Mouse (Mus musculus) intestine, postnatal 0 days (tissue): ENCODE data around the gene Usp46. TPM values are rescaled to one million over a fixed set of nuclear protein-coding genes. Genes with fewer than 3 reads are reported as not detected.

Source experiments
- ATAC-seq: fragments of 200-750 bp; cut with Nextera tagmentation; 2 replicates; pipeline ENCODE4 v1.8.0; 2017; ENCODE audit warnings: mild to moderate bottlenecking, moderate TSS enrichment, moderate library complexity
- H3K27ac ChIP-seq: fragments of 300-500 bp; sonication (generic); 2 replicates; pipeline ENCODE4 v1.5.1; 2014; ENCODE audit warnings: mild to moderate bottlenecking, low read depth, low read length, moderate library complexity
- H3K27me3 ChIP-seq: fragments of 300-500 bp; sonication (generic); replicated peaks from 2 replicates; pipeline ENCODE4 v1.6.1; 2014; ENCODE audit warnings: low read length, mixed read lengths; ENCODE audit not compliant: control insufficient read depth, insufficient read depth
- H3K36me3 ChIP-seq: fragments of 300-500 bp; sonication (generic); 2 replicates; pipeline ENCODE4 v1.6.1; 2014; ENCODE audit warnings: mild to moderate bottlenecking, moderate library complexity; ENCODE audit not compliant: control insufficient read depth, insufficient read depth
- H3K4me1 ChIP-seq: fragments of 300-500 bp; sonication (generic); replicated peaks from 2 replicates; pipeline ENCODE4 v1.6.1; 2014; ENCODE audit warnings: antibody characterized with exemption, low read length, mixed read lengths; ENCODE audit not compliant: control insufficient read depth, insufficient read depth
- H3K4me2 ChIP-seq: fragments of 300-500 bp; sonication (generic); replicated peaks from 2 replicates; pipeline ENCODE4 v1.6.1; 2014; ENCODE audit warnings: low read depth, mild to moderate bottlenecking, moderate library complexity
- H3K4me3 ChIP-seq: fragments of 300-500 bp; sonication (generic); 2 replicates; pipeline ENCODE4 v1.5.1; 2014; ENCODE audit warnings: low read depth, low read length
- H3K9ac ChIP-seq: fragments of 300-500 bp; sonication (generic); 2 replicates; pipeline ENCODE4 v1.6.1; 2014; ENCODE audit warnings: mild to moderate bottlenecking, low read depth, low read length
- H3K9me3 ChIP-seq: fragments of 300-500 bp; sonication (generic); 2 replicates; pipeline ENCODE4 v1.6.1; 2016; ENCODE audit warnings: mixed run types; ENCODE audit not compliant: control insufficient read depth
- CTCF ChIP-seq: sonication (generic); IDR thresholded peaks from 2 replicates; pipeline ENCODE4 v1.5.1; 2016; ENCODE audit warnings: low read depth, mild to moderate bottlenecking, control low read depth, antibody characterized with exemption, moderate library complexity
- WGBS: fragments of 180-500 bp; shearing (Covaris S2); extraction: QIAGEN DNeasy Blood & Tissue Kit; methylation state at CpG from one replicate; pipeline ENCODE4 v1.1.7; 2014; 5-methylcytosine and 5-hydroxymethylcytosine counted together
- polyA plus RNA-seq: library from polyadenylated mRNA; unstranded; fragments of >200 nt; fragmentation: Nextera tagmentation; extraction: Ambion mirVana; gene quantifications from 2 replicates; pipeline ENCODE4 v1.2.1, GENCODE M21; 2015

Gene Usp46
- polyA plus RNA-seq, 1 experiment from 2014 or later = 6.3 TPM

DNA sequence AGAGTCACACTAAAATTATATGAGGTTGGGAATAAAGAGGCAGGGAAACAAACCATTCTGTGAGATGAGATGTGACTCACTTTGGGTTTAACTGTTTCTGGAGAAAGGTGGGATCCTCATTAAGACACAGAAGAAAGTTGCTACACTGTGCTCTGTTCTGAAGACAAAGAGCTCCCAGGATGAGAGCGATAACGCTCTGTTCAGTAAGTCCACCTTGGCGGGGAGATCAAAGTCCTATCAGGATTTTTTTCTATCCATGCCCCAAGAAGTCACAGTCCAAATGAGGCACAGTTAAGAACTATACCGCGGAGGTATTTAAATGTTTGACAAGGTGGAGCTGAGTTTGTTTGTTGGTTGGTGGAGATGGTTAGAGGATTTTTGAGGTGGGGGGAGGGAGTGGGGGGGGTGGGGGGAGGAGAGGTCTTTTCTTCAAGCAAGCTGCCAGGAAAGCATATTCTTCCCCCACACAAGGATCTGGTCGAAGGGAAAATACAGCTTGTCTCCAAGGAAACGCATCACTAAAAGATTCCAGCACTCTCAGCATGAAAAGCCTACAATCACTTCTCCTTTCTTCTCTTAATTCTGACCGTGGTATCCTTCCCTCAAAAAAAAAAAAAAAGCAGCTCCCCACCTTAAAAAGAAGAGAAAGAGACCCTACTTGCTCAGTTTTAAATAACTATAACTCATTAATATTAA is 49.2 kb downstream of the Usp46 start:
- 52% methylated on average over 8 of the region's 8 CpGs for WGBS
- no peak for TF ChIP-seq CTCF

DNA sequence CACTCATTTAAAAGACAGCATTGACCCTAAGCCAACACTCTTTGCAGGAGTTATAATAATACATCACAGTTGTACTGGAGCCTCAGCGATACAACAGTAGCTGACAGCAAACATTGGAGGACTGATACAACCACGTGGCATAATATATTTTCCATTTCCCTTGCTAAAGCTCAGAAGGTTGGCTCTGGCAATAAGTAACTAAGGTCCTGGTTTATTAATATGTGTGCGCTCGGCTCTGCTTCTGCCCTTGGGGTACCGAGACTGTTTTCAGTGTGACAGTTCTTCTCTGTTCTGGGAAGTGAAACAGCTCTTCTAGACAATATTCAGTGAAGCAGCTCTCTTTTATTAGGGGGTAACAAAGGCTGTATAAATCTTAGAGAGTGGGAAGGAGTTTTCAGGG is 50.7 kb downstream of the Usp46 start:
- Histone ChIP-seq H3K9ac (no peak overlapping the region), H3K27ac (no peak overlapping the region)
- WGBS = 43% methylated on average over 5 of the region's 5 CpGs

More for the DNA sequence above, 49.2 kb downstream of the Usp46 start:
- Histone ChIP-seq H3K9ac (no peak overlapping the region), H3K9me3 (no peaks in the 10 kb centered on the region), H3K4me2 (0 out of 2 replicates have a peak overlapping the region, but pooled peaks have one; percentile 24), H3K36me3 (0 out of 2 replicates have a peak, but pooled peaks cover 6% of the 10 kb centered on the region), H3K4me1 (no peaks in the 10 kb centered on the region), H3K4me3 (no peak overlapping the region), H3K27me3 (no peaks in the 10 kb centered on the region), H3K27ac (no peak overlapping the region)
- peak; percentile 54; the same call in 1 of the 2 replicates for ATAC-seq

DNA sequence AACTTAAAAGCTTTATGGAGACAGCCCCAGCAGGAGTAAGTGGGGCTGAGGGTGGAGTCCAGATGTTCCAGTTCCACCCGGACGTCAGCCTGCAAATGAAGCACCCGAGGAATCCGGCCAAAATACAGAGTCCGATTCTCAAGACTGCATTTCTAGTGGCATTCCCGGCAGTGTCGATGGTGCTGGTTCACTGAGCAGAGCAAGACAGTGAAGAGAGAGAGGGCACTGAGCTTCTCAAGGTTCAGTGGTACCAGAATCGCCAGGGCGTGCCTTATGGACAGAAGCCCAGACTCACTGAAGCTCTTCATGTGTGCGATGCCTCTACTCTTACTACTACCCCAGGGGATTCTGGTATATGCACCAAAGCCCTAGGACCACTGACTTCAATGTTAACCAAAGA is 56.6 kb downstream of the Usp46 start:
- WGBS = 89% methylated on average over 10 of the region's 10 CpGs
- no peak for ATAC-seq
- Histone ChIP-seq H3K9ac (no peak overlapping the region), H3K4me1 (no peaks in the 10 kb centered on the region), H3K36me3 (peaks cover 18% of the 10 kb centered on the region; the same call in 1 of the 2 replicates), H3K4me3 (no peak overlapping the region), H3K9me3 (no peaks in the 10 kb centered on the region), H3K4me2 (no peak overlapping the region), H3K27ac (no peak overlapping the region), H3K27me3 (no peaks in the 10 kb centered on the region)
- TF ChIP-seq CTCF = no peak

More for the DNA sequence above, 50.7 kb downstream of the Usp46 start:
- no peak overlapping the region for H3K4me2 ChIP-seq
- H3K27me3 ChIP-seq = no peaks in the 10 kb centered on the region
- H3K36me3 ChIP-seq = 0 out of 2 replicates have a peak, but pooled peaks cover 6% of the 10 kb centered on the region
- no peaks in the 10 kb centered on the region for H3K4me1 ChIP-seq
- no peak overlapping the region for H3K4me3 ChIP-seq
- no peak for TF ChIP-seq CTCF
- H3K9me3 ChIP-seq = no peaks in the 10 kb centered on the region
- ATAC-seq = 0 out of 2 replicates have a peak, but pooled peaks have one; percentile 33

- H3K4me1 ChIP-seq = no peaks in the 10 kb centered on the region
- no peaks in the 10 kb centered on the region for H3K27me3 ChIP-seq
- peaks cover 34% of the 10 kb centered on the region; the same call in 1 of the 2 replicates for H3K36me3 ChIP-seq
- no peak overlapping the region for H3K4me2 ChIP-seq
- H3K4me3 ChIP-seq = no peak overlapping the region
- TF ChIP-seq CTCF = no peak
- H3K27ac ChIP-seq = no peak overlapping the region
- ATAC-seq = no peak
- H3K9ac ChIP-seq = no peak overlapping the region
- H3K9me3 ChIP-seq = no peaks in the 10 kb centered on the region
- WGBS = 40% methylated on average over 3 of the region's 3 CpGs
Observed at GRCm38 (mm10) chr5:74007492-74008070, 60.6 kb downstream of the Usp46 start.

DNA sequence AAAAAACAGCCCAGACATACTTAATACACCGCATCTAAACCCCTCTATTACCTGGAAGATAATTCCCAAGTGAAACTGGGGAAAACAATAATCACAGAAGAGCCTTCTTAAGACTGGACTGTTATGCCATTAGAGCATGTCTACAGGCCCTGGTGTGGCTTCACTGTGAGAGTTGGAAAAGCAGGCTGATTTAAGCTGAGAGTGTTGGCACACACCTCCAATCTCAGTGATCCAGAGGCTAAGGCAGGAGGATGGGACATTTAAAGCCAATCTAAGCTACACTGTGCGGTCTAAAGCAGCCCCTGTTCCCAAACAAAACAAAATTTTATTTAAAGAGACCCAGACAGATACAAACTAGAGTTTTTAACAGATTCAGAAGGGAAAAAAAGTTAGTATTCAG is 62.3 kb downstream of the Usp46 start:
- Histone ChIP-seq H3K27me3 (no peaks in the 10 kb centered on the region), H3K36me3 (peaks cover 42% of the 10 kb centered on the region; the same call in 1 of the 2 replicates), H3K4me3 (no peak overlapping the region), H3K9me3 (no peaks in the 10 kb centered on the region), H3K9ac (no peak overlapping the region), H3K4me1 (no peaks in the 10 kb centered on the region), H3K27ac (no peak overlapping the region), H3K4me2 (no peak overlapping the region)
- ATAC-seq = no peak
- 93% methylated on average over 2 of the region's 2 CpGs for WGBS
- TF ChIP-seq CTCF = no peak

- peaks cover 33% of the 10 kb centered on the region; the same call in 1 of the 2 replicates for H3K36me3 ChIP-seq
- WGBS = 80% methylated on average over 9 of the region's 9 CpGs
- H3K27me3 ChIP-seq = no peaks in the 10 kb centered on the region
- ATAC-seq = no peak
- H3K27ac ChIP-seq = no peak overlapping the region
- TF ChIP-seq CTCF = no peak
- H3K9me3 ChIP-seq = no peaks in the 10 kb centered on the region
- H3K9ac ChIP-seq = no peak overlapping the region
- no peak overlapping the region for H3K4me2 ChIP-seq
- no peak overlapping the region for H3K4me3 ChIP-seq
- H3K4me1 ChIP-seq = no peaks in the 10 kb centered on the region
Observed at GRCm38 (mm10) chr5:74001743-74002142, 66.5 kb downstream of the Usp46 start.
